Mouse (Mus musculus): ENCODE results near the gene Gm572. TPM values are rescaled to one million over a fixed set of nuclear protein-coding genes. Genes with fewer than 3 reads are reported as not detected.

Gene Gm572
- total RNA-seq (2021): not detected

- intact Hi-C loops (cut with DNase I): no loop called here
- peak; percentile 20 for DNase-seq
Measured at GRCm38 (mm10) chr4:148643291-148644156, at the start of gene Gm572. TSS of gene Gm572 (plus strand) at chr4:148643317.

- intact Hi-C loops (cut with DNase I): no loop called here
Measured at GRCm38 (mm10) chr4:148593996-148594395, 49.1 kb upstream of the Gm572 start.

GRCm38 (mm10) chr4:148595916-148596315 is 47.2 kb upstream of the Gm572 start:
- no peak for DNase-seq
- intact Hi-C loops (cut with DNase I): no loop called here

More at GRCm38 (mm10) chr4:148593996-148594395, 49.1 kb upstream of the Gm572 start:
- peak; percentile 22 for DNase-seq

GRCm38 (mm10) chr4:148596731-148597130 is 46.4 kb upstream of the Gm572 start:
- intact Hi-C loops (cut with DNase I): no loop called here
- DNase-seq: no peak

DNA sequence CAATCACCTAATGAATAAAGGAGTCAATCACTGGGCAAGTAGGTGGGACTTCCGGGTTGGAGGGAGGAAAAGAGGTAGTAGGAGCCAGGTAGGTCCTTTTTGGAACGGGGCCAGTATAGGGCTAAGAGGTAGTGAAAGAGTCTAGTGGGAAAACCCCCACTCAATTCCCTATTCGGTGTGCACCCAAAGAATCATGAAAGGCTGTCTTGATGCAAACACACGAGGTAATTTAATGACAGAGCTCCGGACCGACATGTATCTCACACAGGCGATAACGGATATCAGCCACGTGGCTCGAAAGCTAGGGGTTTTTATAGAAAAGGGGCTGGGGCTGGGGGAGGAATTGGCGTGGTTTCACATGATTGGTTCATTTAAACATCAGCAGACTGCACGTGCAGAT is 44.3 kb upstream of the Gm572 start:
- DNase-seq: no peak
- intact Hi-C loops (cut with DNase I): no loop called here

DNA sequence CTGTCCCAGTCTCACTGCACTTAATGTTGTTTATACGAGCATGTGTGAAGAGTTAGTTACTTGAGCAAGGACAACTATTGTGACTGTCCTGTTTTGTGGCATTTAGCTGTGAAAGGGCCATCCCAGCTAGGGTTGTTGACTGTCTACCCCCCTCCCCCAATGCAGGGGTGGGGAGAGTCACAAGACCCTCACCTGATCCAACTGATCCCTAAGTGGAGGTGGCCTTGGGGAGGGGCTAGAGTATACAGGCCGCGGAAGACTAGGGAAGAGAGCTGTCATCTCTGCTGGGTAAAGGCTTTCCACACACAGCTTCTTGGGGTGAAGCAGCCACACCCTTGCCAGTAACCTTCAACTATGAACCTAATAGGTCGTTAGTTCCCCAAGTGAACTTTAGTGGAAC is 42.8 kb upstream of the Gm572 start:
- no peak for DNase-seq
- intact Hi-C loops (cut with DNase I): no loop called here

- no peak for DNase-seq
- intact Hi-C loops (cut with DNase I): no loop called here
Measured at GRCm38 (mm10) chr4:148601871-148602270, 41.2 kb upstream of the Gm572 start.

- DNase-seq: no peak
- intact Hi-C loops (cut with DNase I): no loop called here
Measured at GRCm38 (mm10) chr4:148602357-148603120, 40.6 kb upstream of the Gm572 start, which contains the start of gene Masp2. TSS of gene Masp2 (plus strand) at chr4:148602554.

DNA sequence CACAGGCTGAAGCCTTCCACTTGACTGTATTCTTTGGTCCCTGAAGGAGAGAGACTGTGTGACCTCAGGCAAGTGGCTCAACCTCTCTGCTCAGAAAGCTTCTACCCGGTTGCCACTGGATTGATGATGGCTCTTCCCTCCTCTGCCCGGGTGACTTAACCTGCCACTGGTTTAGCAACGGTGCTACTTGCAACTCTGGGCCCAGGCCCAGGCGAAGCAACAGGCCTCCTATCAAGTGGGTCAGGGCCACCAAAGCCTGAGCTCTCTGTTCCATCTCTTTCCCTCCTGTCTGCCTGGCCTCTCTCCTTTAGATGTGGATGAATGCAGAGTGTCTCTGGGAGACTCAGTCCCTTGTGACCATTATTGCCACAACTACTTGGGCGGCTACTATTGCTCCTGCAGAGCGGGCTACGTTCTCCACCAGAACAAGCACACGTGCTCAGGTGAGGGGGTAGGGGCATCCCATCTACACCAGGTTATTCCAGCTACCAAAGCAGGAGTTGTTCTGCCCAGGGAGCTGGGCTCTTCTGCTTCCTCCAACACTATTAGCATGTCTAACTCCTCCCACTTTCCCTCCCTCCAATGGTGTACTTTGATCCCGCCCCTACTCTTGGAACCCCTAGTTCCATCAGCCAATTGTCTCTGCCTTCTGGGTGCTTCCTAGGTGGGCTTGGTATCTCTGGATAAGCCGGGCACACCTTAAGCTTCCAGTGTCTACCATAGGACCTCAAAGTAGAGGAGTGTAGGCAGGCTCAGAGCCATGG is 39.6 kb upstream of the Gm572 start:
- DNase-seq: no peak
- intact Hi-C loops (cut with DNase I): no loop called here

- no peak for DNase-seq
Measured at GRCm38 (mm10) chr4:148604141-148604540, 39.0 kb upstream of the Gm572 start.

DNA sequence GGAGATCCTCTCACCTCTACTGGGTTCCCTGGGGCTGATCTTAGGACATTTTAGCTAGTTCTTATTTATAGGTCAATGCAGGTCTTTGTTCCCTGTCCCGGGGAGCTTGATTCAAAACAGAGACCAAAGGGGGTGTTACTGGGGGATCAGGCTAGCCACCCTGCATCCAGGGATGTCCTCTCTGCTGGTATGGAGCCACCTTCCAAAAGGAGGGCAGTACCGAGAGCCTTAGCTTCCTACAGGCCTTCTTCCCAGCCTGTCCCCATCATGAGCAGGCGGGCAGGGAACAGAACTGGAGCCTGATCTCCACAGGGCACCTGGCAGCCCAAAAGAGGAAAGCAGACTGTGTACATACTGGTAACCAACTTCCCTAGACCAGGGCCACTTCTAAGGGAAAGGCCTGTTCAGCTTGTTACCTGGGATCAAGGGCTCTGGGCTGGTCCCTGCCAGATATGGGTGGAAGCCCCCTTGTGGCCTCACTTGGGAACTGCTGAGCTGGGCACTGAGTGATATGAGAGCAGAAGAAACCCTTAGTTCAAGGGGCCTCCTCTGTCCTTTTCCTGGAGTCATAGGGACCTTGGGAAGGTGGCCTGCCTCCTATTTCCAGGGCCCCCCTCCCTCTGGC is 38.5 kb upstream of the Gm572 start:
- intact Hi-C loops (cut with DNase I): no loop called here
- DNase-seq: peak; percentile 66

More at GRCm38 (mm10) chr4:148604141-148604540, 39.0 kb upstream of the Gm572 start:
- intact Hi-C loops (cut with DNase I): no loop called here

DNA sequence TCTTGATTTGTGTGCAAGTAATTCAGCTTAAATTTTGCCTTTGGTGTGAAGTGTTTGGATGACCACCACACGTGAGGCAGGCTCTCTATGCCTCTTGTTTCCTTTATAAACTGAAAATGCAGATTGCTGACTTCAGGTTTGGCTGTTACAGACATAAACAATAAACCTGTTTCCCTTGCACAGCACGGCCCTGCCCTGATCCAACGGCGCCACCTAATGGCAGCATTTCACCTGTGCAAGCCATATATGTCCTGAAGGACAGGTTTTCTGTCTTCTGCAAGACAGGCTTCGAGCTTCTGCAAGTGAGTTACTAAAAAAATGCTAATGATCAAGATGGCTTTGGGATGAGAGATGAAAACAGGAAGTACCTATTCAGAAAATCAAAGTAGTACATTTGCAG is 35.4 kb upstream of the Gm572 start:
- intact Hi-C loops (cut with DNase I): no loop called here
- DNase-seq: peak; percentile 78

DNA sequence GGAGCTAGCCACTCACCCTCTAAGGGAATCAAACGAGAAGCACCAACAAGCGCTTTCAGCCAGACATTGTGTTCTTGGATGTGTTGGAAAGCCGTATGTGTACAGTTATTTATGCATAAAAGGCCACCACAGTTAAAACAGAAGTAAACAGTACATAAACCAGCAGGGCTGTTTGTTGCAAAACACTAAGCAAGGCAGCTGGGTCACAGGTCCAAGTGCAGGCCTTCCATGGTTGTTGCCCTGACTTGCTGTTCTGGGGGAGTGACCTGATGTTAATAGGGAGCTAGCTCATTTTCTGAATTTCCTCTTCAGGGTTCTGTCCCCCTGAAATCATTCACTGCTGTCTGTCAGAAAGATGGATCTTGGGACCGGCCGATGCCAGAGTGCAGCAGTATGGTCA is 33.3 kb upstream of the Gm572 start:
- no peak for DNase-seq
- intact Hi-C loops (cut with DNase I): no loop called here

DNA sequence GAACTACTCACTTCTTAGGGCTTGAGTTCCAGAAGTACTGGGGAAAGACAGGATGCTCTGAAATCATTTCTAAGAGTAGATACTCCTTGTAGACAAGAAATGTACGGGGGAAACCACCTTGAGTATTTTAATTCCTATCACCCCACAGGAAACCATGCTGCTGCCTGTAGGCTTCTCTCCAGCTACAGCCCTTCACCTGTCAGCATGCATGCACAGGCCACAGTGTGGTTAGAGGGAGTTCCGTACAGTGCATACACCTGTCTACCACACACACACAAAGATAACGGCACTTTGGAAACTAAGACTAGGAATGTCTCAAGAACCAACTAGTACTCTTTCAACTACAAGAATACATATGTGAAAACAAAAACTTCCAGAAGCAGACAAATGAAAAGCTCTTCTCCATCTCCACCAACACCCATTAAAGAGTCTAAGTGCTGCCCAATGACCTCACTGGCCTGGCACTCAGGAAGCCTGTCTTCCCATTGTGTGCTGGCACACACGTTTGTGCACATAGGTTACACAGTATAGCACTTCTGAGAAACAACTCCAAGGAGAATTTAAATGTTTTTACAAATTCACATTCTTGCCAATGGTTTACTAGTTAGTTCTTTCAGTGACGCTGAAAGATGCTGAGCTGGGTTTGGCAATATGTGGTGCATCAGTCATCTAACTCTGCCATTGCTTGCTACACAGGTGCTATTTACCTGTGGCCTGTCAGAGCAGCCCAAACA is 32.3 kb upstream of the Gm572 start:
- no peak for DNase-seq
- intact Hi-C loops (cut with DNase I): no loop called here

GRCm38 (mm10) chr4:148612557-148612956 is 30.6 kb upstream of the Gm572 start:
- intact Hi-C loops (cut with DNase I): no loop called here

GRCm38 (mm10) chr4:148613738-148614137 is 29.4 kb upstream of the Gm572 start:
- DNase-seq: no peak
- intact Hi-C loops (cut with DNase I): no loop called here

More at GRCm38 (mm10) chr4:148612557-148612956, 30.6 kb upstream of the Gm572 start:
- no peak for DNase-seq

DNA sequence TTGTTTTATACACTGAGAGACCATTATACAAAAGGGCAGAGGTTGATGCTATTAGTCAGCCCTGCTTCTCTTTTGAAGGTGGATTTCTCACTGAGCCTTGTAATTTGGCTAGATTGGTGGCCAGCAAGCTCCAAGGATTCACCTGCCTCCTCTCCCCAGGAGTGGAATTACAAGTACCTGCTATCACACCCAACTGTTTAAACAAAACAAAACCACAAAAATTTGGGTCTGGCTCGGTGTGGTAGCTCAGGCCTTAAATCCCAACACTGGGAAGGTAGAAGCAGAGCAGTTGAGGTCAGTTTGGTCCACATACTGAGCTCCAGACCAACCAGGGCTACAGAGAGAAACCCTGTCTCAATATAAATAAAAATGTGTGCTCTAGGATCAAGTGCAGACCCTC is 23.3 kb upstream of the Gm572 start:
- DNase-seq: no peak
- intact Hi-C loops (cut with DNase I): no loop called here

DNA sequence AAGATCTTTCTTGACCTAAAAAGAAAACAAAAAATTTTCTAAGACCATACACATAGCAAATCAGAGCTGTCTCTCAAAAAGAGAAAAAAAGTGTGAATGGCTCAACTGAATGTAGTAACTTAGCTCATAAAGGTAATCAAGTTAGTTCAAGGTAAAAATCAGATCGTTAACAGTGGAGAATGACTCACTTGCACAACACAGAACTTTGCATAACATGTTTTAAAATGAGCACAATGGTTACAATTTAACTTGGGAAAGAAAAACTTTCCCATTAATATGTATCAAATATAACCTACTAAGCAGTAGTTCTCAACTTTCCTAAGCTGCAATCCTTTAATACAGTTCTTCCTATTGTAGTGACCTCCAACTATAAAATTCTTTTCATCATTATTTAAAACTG is 22.4 kb upstream of the Gm572 start:
- DNase-seq: no peak
- intact Hi-C loops (cut with DNase I): no loop called here

- intact Hi-C loops (cut with DNase I): no loop called here
- no peak for DNase-seq
Measured at GRCm38 (mm10) chr4:148622485-148622884, 20.6 kb upstream of the Gm572 start.

GRCm38 (mm10) chr4:148623609-148624008 is 19.5 kb upstream of the Gm572 start:
- DNase-seq: no peak
- intact Hi-C loops (cut with DNase I): no loop called here

All from left cerebral cortex, postnatal 4 days (tissue).